Mouse (Mus musculus) neural tube, embryonic 12.5 days (tissue): Measurements from ENCODE around the gene Cpeb4. TPM values are rescaled to one million over a fixed set of nuclear protein-coding genes. Genes with fewer than 3 reads are reported as not detected.
"Not testable (repeated sequence)": the region's sequence is repeated elsewhere in the genome, so short reads cannot be mapped to it uniquely, and the experiment has no call there.

Source experiments
- ATAC-seq: fragments of 200-750 bp; cut with Nextera tagmentation; 2 replicates; pipeline ENCODE4 v1.8.0; 2017; ENCODE audit warnings: low read depth, mild to moderate bottlenecking, moderate TSS enrichment, moderate library complexity; ENCODE audit not compliant: low FRiP score
- H3K27ac ChIP-seq: fragments of 300-500 bp; sonication (generic); 2 replicates; pipeline ENCODE4 v1.5.1; 2016
- H3K27me3 ChIP-seq: fragments of 300-500 bp; sonication (generic); replicated peaks from 2 replicates; pipeline ENCODE4 v1.6.1; 2016; ENCODE audit warnings: mild to moderate bottlenecking
- H3K36me3 ChIP-seq: fragments of 300-500 bp; sonication (generic); 2 replicates; pipeline ENCODE4 v1.6.1; 2016; ENCODE audit warnings: mild to moderate bottlenecking
- H3K4me1 ChIP-seq: fragments of 300-500 bp; sonication (generic); 2 replicates; pipeline ENCODE4 v1.6.1; 2016
- H3K4me2 ChIP-seq: fragments of 300-500 bp; sonication (generic); replicated peaks from 2 replicates; pipeline ENCODE4 v1.6.1; 2016; ENCODE audit warnings: mild to moderate bottlenecking
- H3K4me3 ChIP-seq: fragments of 300-500 bp; sonication (generic); 2 replicates; pipeline ENCODE4 v1.5.1; 2016
- H3K9ac ChIP-seq: fragments of 300-500 bp; sonication (generic); 2 replicates; pipeline ENCODE4 v1.6.1; 2016; ENCODE audit warnings: mild to moderate bottlenecking
- H3K9me3 ChIP-seq: fragments of 300-500 bp; sonication (generic); 2 replicates; pipeline ENCODE4 v1.6.1; 2016; ENCODE audit warnings: mild to moderate bottlenecking
- WGBS: fragments of 180-500 bp; shearing (Covaris S2); methylation state at CpG from one replicate; pipeline ENCODE4 v1.1.7; 2016; 5-methylcytosine and 5-hydroxymethylcytosine counted together
- polyA plus RNA-seq: library from polyadenylated mRNA; unstranded; fragments of >200 nt; fragmentation: Nextera tagmentation; extraction: Ambion mirVana; gene quantifications from 2 replicates; pipeline ENCODE4 v1.2.1, GENCODE M21; 2016

Cpeb4 gene
- polyA plus RNA-seq, 1 experiment from 2014 or later, result 18.4 TPM

DNA sequence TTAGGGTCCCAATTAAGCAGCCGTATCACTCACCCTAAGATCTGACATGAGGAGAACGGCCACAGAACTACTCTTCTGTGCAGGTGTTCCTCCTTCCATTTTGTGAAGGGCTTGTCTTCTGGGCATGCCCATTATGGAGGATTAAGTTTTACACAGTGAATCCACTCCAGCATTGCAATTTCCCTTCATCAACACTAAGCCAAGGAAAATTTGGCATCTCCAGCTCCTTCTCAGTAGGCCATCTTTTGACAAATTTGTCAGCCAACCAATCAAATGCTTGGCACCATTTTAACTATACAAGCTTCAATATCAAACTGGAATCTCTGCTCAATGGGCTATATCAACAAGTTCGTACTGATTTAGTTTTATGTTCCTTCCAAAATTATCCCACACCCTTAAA is 34.8 kb upstream of the Cpeb4 start:
- no peaks in the 10 kb centered on the region for H3K9me3 ChIP-seq
- H3K27ac ChIP-seq, result no peak overlapping the region
- H3K9ac ChIP-seq, result no peak overlapping the region
- ATAC-seq, result no peak
- 94% methylated on average over 3 of the region's 3 CpGs for WGBS
- no peak overlapping the region for H3K4me2 ChIP-seq
- peaks cover 13% of the 10 kb centered on the region for H3K4me1 ChIP-seq
- H3K36me3 ChIP-seq, result no peaks in the 10 kb centered on the region
- H3K4me3 ChIP-seq, result no peak overlapping the region
- H3K27me3 ChIP-seq, result no peaks in the 10 kb centered on the region

DNA sequence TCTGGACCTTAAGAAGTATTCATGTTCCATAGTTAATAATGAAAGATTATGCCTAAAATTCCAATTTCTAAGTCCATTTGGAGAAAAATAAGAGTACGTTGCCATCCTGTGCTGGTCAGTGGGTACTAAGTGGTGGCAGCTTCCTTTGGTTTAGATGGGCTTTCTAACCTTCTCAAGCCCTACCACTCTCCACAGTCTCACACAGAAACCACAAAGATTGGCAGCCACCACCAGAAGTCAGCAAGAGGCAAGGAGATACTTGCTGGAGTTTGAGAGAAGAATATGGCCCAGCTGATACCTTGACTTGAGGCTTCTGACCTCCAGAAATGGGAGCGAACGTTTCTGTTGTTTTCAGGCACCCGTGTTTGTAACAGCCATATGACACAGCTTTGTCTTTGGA is 34.3 kb upstream of the Cpeb4 start:
- WGBS, result 91% methylated on average over 4 of the region's 4 CpGs
- no peak overlapping the region for H3K9ac ChIP-seq
- H3K27me3 ChIP-seq, result no peaks in the 10 kb centered on the region

DNA sequence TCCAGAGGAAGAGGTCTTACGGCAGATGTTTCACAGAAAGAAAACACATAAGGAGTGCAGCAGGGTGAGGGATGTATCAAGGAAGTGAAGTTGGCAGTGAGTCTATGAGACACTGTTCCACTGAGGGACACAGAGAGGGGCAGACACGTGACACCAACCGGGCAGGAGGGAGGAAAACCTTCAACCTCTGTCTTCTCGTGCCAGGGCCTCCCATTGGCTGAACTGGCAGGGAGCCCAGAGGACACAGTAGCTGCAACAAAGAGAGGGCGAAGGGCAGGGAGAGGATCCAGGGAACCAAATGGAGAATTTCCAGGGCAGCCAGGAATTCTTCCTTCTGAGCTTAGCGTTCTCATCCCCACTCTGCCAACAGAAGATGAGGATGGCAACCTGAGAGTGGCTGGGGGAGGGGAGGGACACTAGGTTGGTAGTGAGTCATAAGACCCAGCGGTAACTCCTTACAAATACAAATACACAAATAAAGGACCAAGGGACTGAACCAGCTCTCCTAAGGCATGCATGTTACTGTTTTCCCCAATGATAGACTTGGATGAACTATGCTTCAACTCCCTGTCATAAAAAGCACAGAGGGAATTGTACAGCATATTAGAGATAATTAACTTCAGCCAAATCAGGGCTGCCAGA is 33.4 kb upstream of the Cpeb4 start:
- 55% methylated on average over 7 of the region's 7 CpGs for WGBS
- Histone ChIP-seq H3K9ac (0 out of 2 replicates have a peak overlapping the region, but pooled peaks have one; percentile 9), H3K4me1 (peaks cover 13% of the 10 kb centered on the region), H3K9me3 (no peaks in the 10 kb centered on the region), H3K4me3 (no peak overlapping the region), H3K4me2 (no peak overlapping the region), H3K27me3 (no peaks in the 10 kb centered on the region), H3K36me3 (no peaks in the 10 kb centered on the region), H3K27ac (no peak overlapping the region)
- peak; percentile 57; the same call in 1 of the 2 replicates for ATAC-seq

More for the DNA sequence above, 34.3 kb upstream of the Cpeb4 start:
- no peak overlapping the region for H3K27ac ChIP-seq
- H3K4me1 ChIP-seq, result peaks cover 13% of the 10 kb centered on the region
- no peak for ATAC-seq
- H3K4me3 ChIP-seq, result no peak overlapping the region
- H3K36me3 ChIP-seq, result no peaks in the 10 kb centered on the region
- H3K4me2 ChIP-seq, result no peak overlapping the region
- no peaks in the 10 kb centered on the region for H3K9me3 ChIP-seq

DNA sequence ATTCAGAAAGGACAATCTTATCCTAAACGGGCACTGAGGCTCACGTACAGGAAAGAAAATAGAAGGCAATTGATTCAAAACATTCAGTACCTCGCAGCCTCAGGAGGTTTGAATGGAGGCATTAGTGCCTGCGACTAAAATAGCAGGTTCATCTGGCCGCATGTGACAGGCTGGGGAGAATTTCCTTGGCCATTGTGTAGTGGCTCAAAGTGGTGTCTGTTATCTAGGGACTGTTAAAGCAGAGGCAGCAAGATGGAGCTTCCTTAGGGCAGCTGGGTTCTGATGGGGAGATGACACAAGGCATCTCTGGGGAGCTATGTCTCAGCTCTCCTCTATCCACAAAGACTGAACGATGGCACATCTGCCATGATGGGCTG is 32.9 kb upstream of the Cpeb4 start:
- no peaks in the 10 kb centered on the region for H3K36me3 ChIP-seq
- 0 out of 2 replicates have a peak overlapping the region, but pooled peaks have one; percentile 9 for H3K9ac ChIP-seq
- H3K27me3 ChIP-seq, result no peaks in the 10 kb centered on the region
- H3K27ac ChIP-seq, result no peak overlapping the region
- H3K4me2 ChIP-seq, result no peak overlapping the region
- H3K9me3 ChIP-seq, result no peaks in the 10 kb centered on the region
- WGBS, result 49% methylated on average over 6 of the region's 6 CpGs
- no peak overlapping the region for H3K4me3 ChIP-seq
- peak; percentile 55; the same call in 1 of the 2 replicates for ATAC-seq
- peaks cover 13% of the 10 kb centered on the region for H3K4me1 ChIP-seq

DNA sequence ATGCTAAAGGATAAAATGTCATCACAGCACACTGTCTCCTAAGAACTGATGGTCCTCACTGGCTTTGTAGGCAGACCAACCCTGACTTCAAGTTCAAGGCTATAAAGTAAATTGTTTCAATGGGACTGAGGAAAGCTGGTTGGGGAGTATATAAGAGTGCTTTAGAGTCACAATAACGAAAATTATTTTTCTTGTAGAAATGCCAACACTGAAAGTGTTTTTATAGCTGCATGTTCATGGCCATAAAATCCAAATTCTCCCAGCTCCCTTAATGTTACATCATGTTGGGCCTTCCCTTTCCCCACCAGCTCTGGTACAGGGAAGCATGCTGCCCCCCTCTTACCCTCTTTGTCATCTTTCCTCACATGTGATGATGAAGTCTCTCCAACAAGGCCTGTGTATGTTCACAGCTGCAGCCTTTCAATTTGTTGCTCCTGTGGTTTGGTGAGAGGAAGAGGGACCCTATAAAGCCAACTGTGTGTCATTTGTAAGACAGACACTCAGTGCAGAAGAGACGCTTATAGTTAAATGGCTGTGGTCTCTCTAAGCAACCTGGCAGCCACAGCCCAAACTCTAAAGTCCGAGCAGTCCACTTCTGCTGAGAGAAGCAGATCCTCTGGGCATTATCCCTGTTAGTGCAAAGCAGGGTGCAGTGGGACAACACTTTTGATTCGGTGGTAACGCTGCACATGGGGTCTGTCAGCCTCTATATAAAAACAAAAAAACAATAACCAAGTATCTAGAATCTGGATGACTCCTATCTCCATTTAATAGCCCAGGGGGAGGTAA is 29.6 kb upstream of the Cpeb4 start:
- H3K36me3 ChIP-seq, result no peaks in the 10 kb centered on the region
- no peak overlapping the region for H3K4me2 ChIP-seq
- H3K9ac ChIP-seq, result no peak overlapping the region
- H3K9me3 ChIP-seq, result no peaks in the 10 kb centered on the region
- H3K27ac ChIP-seq, result no peak overlapping the region
- ATAC-seq, result no peak
- H3K4me1 ChIP-seq, result peaks cover 21% of the 10 kb centered on the region
- WGBS, result 80% methylated on average over 5 of the region's 5 CpGs
- no peaks in the 10 kb centered on the region for H3K27me3 ChIP-seq
- H3K4me3 ChIP-seq, result no peak overlapping the region

DNA sequence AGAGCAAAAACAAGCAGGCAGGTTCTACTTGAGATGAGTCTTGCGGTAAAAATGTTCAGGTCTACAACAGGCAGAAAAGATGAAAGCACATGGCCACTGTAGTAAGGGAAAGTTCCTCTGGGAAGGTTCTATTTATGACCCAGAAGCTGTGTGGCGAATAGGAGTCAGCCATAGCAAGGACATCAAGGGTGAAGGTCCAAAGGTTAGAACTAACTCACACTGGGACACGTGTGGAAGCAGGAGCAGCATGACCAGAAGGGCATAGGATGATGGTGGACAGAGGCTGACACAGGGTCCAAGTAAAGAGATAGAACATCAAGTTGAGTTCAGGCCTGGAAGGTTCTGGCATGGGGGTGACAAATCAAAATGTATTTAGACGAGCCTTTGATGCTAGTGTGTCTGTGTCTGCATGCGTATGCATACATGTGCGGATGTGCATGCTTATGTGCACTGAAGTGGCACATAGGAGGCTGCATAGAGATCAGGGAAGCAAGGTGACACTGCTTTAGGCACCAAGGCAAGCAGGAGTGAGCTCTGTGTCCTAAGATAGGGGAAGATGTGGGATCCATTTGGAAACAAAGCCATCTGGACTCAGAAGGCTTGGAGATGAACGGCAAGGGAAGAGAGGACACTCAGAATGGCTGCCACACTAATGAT is 28.7 kb upstream of the Cpeb4 start:
- Histone ChIP-seq H3K4me3 (no peak overlapping the region), H3K9me3 (no peaks in the 10 kb centered on the region), H3K9ac (no peak overlapping the region), H3K27ac (no peak overlapping the region), H3K4me2 (no peak overlapping the region), H3K4me1 (peaks cover 22% of the 10 kb centered on the region), H3K36me3 (no peaks in the 10 kb centered on the region), H3K27me3 (no peaks in the 10 kb centered on the region)
- 89% methylated on average over 7 of the region's 7 CpGs for WGBS
- no peak for ATAC-seq

DNA sequence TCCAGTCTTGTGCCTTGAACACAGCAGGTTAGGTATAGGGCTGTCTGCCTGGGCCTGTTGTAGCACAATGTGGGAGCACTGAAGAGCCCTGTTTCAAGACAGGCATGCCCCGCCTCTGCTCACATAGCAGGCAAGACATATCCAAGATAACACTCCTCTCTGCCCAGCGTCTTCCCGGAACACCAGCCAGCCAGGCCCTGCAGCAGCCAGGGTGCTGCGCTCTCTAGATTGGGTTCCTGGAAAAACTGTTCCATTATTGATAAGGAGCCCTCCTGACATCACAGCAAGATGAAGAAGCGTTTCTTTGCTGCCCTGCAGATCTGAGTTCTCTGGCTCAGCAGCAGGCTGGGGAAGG is 28.2 kb upstream of the Cpeb4 start:
- no peak for ATAC-seq
- 86% methylated on average over 5 of the region's 5 CpGs for WGBS

DNA sequence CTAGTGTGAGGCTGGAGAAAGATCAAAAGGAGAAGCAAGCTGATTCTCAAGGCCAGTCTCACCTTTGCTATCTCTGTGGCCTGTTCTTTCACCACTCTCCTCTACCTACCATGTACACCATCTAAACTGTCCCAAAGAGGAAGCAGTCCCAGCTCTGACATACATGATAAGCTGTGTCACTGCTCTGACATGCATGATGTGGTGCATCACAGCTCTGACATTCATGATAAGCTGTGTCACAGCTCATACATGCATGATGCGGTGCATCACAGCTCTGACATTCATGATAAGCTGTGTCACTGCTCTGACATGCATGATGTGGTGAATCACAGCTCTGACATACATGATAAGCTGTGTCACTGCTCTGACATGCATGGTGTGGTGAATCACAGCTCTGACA is 26.9 kb upstream of the Cpeb4 start:
- H3K4me3 ChIP-seq, H3K9me3 ChIP-seq, H3K36me3 ChIP-seq, H3K9ac ChIP-seq, ATAC-seq, H3K27me3 ChIP-seq, H3K27ac ChIP-seq, H3K4me2 ChIP-seq: not testable (repeated sequence)
- 100% methylated on average over 1 of the region's 1 CpGs for WGBS
- peaks cover 11% of the 10 kb centered on the region; the same call in 1 of the 2 replicates for H3K4me1 ChIP-seq

More for the DNA sequence above, 28.2 kb upstream of the Cpeb4 start:
- Histone ChIP-seq H3K27me3 (no peaks in the 10 kb centered on the region), H3K9me3 (no peaks in the 10 kb centered on the region), H3K4me2 (no peak overlapping the region), H3K27ac (no peak overlapping the region), H3K9ac (no peak overlapping the region), H3K4me1 (peaks cover 17% of the 10 kb centered on the region), H3K36me3 (no peaks in the 10 kb centered on the region), H3K4me3 (no peak overlapping the region)

DNA sequence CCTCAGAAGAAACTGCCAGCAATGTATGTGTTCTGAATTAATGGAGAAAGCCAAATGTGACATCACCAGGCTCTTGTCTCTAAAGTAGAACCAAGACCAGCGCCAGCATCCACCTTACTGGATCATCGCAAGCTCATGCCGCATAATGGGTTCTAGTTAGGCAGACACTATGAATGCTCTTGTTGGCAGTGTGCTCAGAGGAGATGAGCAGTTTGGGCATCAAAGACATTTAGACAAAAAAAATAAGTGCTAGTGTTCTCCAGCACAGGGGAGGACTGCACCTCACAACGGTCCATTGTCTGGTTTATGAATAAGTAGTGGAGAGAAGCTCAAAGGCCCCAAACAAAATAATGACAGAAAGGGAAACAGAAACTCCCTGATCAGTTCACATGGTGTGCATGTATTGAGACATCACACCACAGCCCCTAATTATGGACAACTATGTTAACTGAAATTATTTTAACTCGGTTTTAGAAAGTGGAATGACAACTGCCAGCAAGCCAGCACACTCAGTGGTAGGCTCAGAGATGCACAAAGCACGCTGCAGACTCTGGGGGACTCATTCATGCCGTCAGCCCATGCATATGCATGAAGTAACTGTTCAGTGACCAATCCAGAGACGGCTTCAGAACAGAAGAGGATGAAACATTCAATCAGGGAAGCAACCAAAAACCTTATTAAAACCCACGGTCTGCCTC is 25.1 kb upstream of the Cpeb4 start:
- ATAC-seq, result peak; percentile 97
- Histone ChIP-seq H3K27me3 (no peaks in the 10 kb centered on the region), H3K4me3 (no peak overlapping the region), H3K4me1 (peaks cover 11% of the 10 kb centered on the region), H3K27ac (no peak overlapping the region), H3K9me3 (no peaks in the 10 kb centered on the region), H3K9ac (no peak overlapping the region), H3K4me2 (peak overlapping the region; percentile 26), H3K36me3 (no peaks in the 10 kb centered on the region)
- 27% methylated on average over 9 of the region's 9 CpGs for WGBS

DNA sequence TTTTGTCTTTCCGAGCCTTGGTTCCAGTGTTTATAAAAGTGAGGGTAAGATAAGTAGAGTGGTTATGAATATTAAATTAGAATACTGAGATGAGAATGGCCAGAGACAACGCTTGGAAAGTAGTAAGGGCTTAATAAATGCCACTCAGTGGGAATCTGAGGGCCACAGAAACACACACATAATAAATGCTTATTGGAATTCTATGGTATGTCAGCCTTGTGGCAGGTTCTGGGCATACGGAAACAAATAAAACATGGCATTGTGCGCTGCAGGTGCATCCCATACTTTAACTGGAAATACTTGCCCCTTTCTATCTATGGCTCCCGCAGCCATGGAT is 24.6 kb upstream of the Cpeb4 start:
- Histone ChIP-seq H3K27ac (no peak overlapping the region), H3K36me3 (no peaks in the 10 kb centered on the region), H3K27me3 (no peaks in the 10 kb centered on the region), H3K4me1 (peaks cover 11% of the 10 kb centered on the region), H3K9ac (no peak overlapping the region), H3K9me3 (no peaks in the 10 kb centered on the region), H3K4me3 (no peak overlapping the region), H3K4me2 (peak overlapping the region; percentile 26)
- WGBS, result 59% methylated on average over 5 of the region's 5 CpGs
- no peak; the same call in none of the 2 replicates for ATAC-seq

DNA sequence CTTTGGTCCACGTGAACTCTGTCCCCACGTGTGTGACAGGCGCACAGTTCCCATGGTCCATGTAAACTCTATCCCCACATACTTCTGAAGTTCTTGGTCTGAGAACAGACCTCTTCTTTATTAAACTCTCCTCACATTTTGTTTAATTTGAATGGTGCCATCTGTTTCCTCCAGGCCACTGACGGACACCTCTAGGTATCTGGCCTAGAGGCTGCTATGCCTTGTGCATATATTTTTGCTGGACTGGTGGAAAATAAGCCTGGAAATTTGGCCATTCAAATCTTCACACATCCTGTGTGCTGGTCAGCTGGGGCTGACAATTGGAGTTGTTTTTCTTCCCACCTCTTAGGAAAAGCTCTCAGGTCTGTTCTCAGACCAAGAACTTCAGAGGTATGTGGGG is 23.3 kb upstream of the Cpeb4 start:
- no peak for ATAC-seq
- Histone ChIP-seq H3K4me3 (no peak overlapping the region), H3K9me3 (no peaks in the 10 kb centered on the region), H3K27ac (no peak overlapping the region), H3K27me3 (no peaks in the 10 kb centered on the region), H3K36me3 (no peaks in the 10 kb centered on the region), H3K9ac (no peak overlapping the region), H3K4me2 (no peak overlapping the region), H3K4me1 (peaks cover 11% of the 10 kb centered on the region)
- WGBS, result 86% methylated on average over 4 of the region's 4 CpGs

DNA sequence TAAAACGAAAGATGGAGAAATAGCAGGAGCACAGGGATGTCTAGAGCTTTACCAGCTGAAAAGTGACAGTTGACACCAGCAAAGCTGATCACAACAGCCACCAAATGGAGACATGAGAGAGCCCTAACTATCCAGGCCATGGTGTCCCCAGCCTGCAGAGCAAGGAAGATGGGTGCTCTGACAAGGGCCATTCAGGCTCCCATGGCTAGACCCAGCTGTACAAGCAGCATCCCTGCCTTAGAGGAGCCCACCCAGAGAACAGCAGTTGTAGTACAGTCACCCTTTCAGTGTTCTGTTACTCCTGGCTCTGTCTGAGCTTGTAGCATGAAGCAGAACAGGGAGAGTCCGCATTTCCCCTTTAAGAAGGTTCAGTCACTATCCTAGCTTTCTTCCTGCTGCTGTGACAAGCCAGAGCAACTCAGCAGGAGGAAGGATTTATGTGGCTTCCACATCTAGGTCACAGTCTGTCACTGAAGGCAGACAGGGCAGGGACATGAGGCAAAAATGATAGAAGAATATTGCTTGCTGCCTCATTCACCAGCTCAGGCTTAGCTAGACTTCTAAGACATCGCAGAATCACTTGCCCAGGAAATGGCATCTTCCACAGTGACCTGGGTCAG is 21.7 kb upstream of the Cpeb4 start:
- Histone ChIP-seq H3K27me3 (no peaks in the 10 kb centered on the region), H3K36me3 (no peaks in the 10 kb centered on the region), H3K9ac (no peak overlapping the region), H3K4me1 (peaks cover 11% of the 10 kb centered on the region), H3K27ac (no peak overlapping the region), H3K4me2 (no peak overlapping the region), H3K9me3 (no peaks in the 10 kb centered on the region), H3K4me3 (no peak overlapping the region)
- WGBS, result 83% methylated on average over 3 of the region's 3 CpGs
- no peak for ATAC-seq
